Mouse (Mus musculus) MEL (cell line): ENCODE measurements at regions not wholly inside any gene's neighbourhood (a gene's known extent, or its start where the extent isn't known, plus 50 kb on each side); places are given as distances from the start of the nearest gene placed in this dataset.

Experiments used
- DNase-seq: peaks from one replicate; pipeline ENCODE4 v3.0.0; 2011; ENCODE audit warnings: low read depth, low spot score
- H3K27ac ChIP-seq: 2 replicates; pipeline ENCODE4 v1.5.1; 2012; ENCODE audit warnings: low read depth, mild to moderate bottlenecking, control low read depth, low read length, moderate library complexity; ENCODE audit not compliant: control insufficient read depth
- H3K27me3 ChIP-seq, 2 experiments: fragments of 150-350 bp in 1 of 2; sonication (generic) in 1 of 2; 2 replicates each; pipeline ENCODE4 v1.6.1; 2012; ENCODE audit warnings: low read length in 2 of 2, mild to moderate bottlenecking in 2 of 2, improper control_type of control experiment in 1 of 2, moderate library complexity in 1 of 2; ENCODE audit not compliant: insufficient read depth in 2 of 2, control insufficient read depth in 1 of 2
- H3K36me3 ChIP-seq, 2 experiments: 2 replicates each; pipeline ENCODE4 v1.6.1; 2012 to 2014; ENCODE audit warnings: low read length in 2 of 2, improper control_type of control experiment in 1 of 2, inconsistent platforms in 1 of 2, mild to moderate bottlenecking in 1 of 2; ENCODE audit not compliant: insufficient read depth in 2 of 2, control insufficient read depth in 1 of 2
- H3K4me1 ChIP-seq, 2 experiments: fragments of 150-350 bp in 1 of 2; sonication (generic) in 1 of 2; 2 replicates each; pipeline ENCODE4 v1.6.1; 2012; ENCODE audit warnings: low read length in 2 of 2, improper control_type of control experiment in 1 of 2, mild to moderate bottlenecking in 1 of 2; ENCODE audit not compliant: insufficient read depth in 2 of 2, control insufficient read depth in 1 of 2
- H3K4me3 ChIP-seq, 2 experiments: fragments of 150-350 bp in 1 of 2; sonication (generic) in 1 of 2; 2 replicates each; pipeline ENCODE4 v1.5.1; 2012; ENCODE audit warnings: low read depth in 2 of 2, low read length in 2 of 2, mild to moderate bottlenecking in 2 of 2, moderate library complexity in 2 of 2, control low read depth in 1 of 2, improper control_type of control experiment in 1 of 2; ENCODE audit not compliant: control insufficient read depth in 1 of 2, insufficient read depth in 1 of 2
- H3K79me2 ChIP-seq: 2 replicates; pipeline ENCODE4 v1.6.1; 2012; ENCODE audit warnings: mild to moderate bottlenecking, low read length, moderate library complexity; ENCODE audit not compliant: control insufficient read depth, poor library complexity, insufficient read depth
- H3K9ac ChIP-seq: 2 replicates; pipeline ENCODE4 v1.6.1; 2012; ENCODE audit warnings: low read depth, mild to moderate bottlenecking, control low read depth, low read length, moderate library complexity; ENCODE audit not compliant: control insufficient read depth, poor library complexity, severe bottlenecking
- H3K9me3 ChIP-seq: fragments of 150-350 bp; sonication (generic); replicated peaks from 2 replicates; pipeline ENCODE4 v1.6.1; 2012; ENCODE audit warnings: mild to moderate bottlenecking, low read length, improper control_type of control experiment, moderate library complexity; ENCODE audit not compliant: insufficient read depth
- BHLHE40 ChIP-seq: IDR thresholded peaks from 2 replicates; pipeline ENCODE4 v1.6.1; 2012; ENCODE audit warnings: low read depth, mild to moderate bottlenecking, inconsistent platforms, low read length, improper control_type of control experiment, borderline replicate concordance
- CHD1 ChIP-seq: IDR thresholded peaks from 2 replicates; pipeline ENCODE4 v1.6.1; 2012; ENCODE audit warnings: low read depth, mild to moderate bottlenecking, inconsistent platforms, low read length, improper control_type of control experiment
- CHD2 ChIP-seq: IDR thresholded peaks from 2 replicates; pipeline ENCODE4 v1.6.1; 2011; ENCODE audit warnings: low read length, improper control_type of control experiment
- ELF1 ChIP-seq: IDR thresholded peaks from 2 replicates; pipeline ENCODE4 v1.6.1; 2014; ENCODE audit warnings: low read depth, mild to moderate bottlenecking, inconsistent platforms, low read length, improper control_type of control experiment, moderate library complexity
- GABPA ChIP-seq: IDR thresholded peaks from 2 replicates; pipeline ENCODE4 v1.6.1; 2012; ENCODE audit warnings: low read depth, mild to moderate bottlenecking, inconsistent platforms, low read length, improper control_type of control experiment, moderate library complexity
- GATA1 ChIP-seq: IDR thresholded peaks from 2 replicates; pipeline ENCODE4 v1.6.1; 2011; ENCODE audit warnings: low read depth, low read length, improper control_type of control experiment
- HCFC1 ChIP-seq: IDR thresholded peaks from 2 replicates; pipeline ENCODE4 v1.6.1; 2012; ENCODE audit warnings: low read depth, mild to moderate bottlenecking, inconsistent platforms, low read length, improper control_type of control experiment, moderate library complexity
- KAT2A ChIP-seq: conservative IDR thresholded peaks from 2 replicates; pipeline ENCODE4 v1.6.1; 2012; ENCODE audit warnings: low read depth, low read length, improper control_type of control experiment, inconsistent platforms
- MAFK ChIP-seq: IDR thresholded peaks from 2 replicates; pipeline ENCODE4 v1.6.1; 2011; ENCODE audit warnings: low read depth, mild to moderate bottlenecking, low read length, improper control_type of control experiment, borderline replicate concordance
- MAX ChIP-seq: IDR thresholded peaks from 2 replicates; pipeline ENCODE4 v1.6.1; 2011; ENCODE audit warnings: low read length, improper control_type of control experiment
- MAZ ChIP-seq: IDR thresholded peaks from 2 replicates; pipeline ENCODE4 v1.6.1; 2012; ENCODE audit warnings: low read depth, mild to moderate bottlenecking, inconsistent platforms, low read length, improper control_type of control experiment
- MEF2A ChIP-seq: IDR thresholded peaks from 2 replicates; pipeline ENCODE4 v1.6.1; 2014; ENCODE audit warnings: low read depth, mild to moderate bottlenecking, inconsistent platforms, low read length, improper control_type of control experiment; ENCODE audit not compliant: poor library complexity, insufficient replicate concordance, severe bottlenecking; ENCODE audit errors: extremely low read depth
- NELFE ChIP-seq: IDR thresholded peaks from 2 replicates; pipeline ENCODE4 v1.6.1; 2011; ENCODE audit warnings: low read depth, low read length, improper control_type of control experiment
- POLR2AphosphoS2 ChIP-seq: IDR thresholded peaks from 2 replicates; pipeline ENCODE4 v1.6.1; 2011; ENCODE audit warnings: low read length, improper control_type of control experiment
- RAD21 ChIP-seq: IDR thresholded peaks from 2 replicates; pipeline ENCODE4 v1.6.1; 2011; ENCODE audit warnings: mild to moderate bottlenecking, low read depth, low read length, improper control_type of control experiment
- RCOR1 ChIP-seq: IDR thresholded peaks from 2 replicates; pipeline ENCODE4 v1.6.1; 2012; ENCODE audit warnings: low read depth, mild to moderate bottlenecking, inconsistent platforms, low read length, improper control_type of control experiment
- SIN3A ChIP-seq: IDR thresholded peaks from 2 replicates; pipeline ENCODE4 v1.6.1; 2012; ENCODE audit warnings: low read length, improper control_type of control experiment, inconsistent platforms
- TBP ChIP-seq: IDR thresholded peaks from 2 replicates; pipeline ENCODE4 v1.8.0; 2011; ENCODE audit warnings: low read depth, low read length, improper control_type of control experiment
- UBTF ChIP-seq: IDR thresholded peaks from 2 replicates; pipeline ENCODE4 v1.6.1; 2012; ENCODE audit warnings: low read depth, mild to moderate bottlenecking, inconsistent platforms, low read length, improper control_type of control experiment, moderate library complexity, borderline replicate concordance; ENCODE audit not compliant: insufficient read depth
- USF1 ChIP-seq: IDR thresholded peaks from 2 replicates; pipeline ENCODE4 v1.6.1; 2014; ENCODE audit warnings: low read depth, mild to moderate bottlenecking, inconsistent platforms, low read length, improper control_type of control experiment, moderate library complexity
- USF2 ChIP-seq, 2 experiments: IDR thresholded peaks; 2 replicates each; pipeline ENCODE4 v1.6.1; 2011 to 2012; ENCODE audit warnings: improper control_type of control experiment in 2 of 2, low read length in 2 of 2, borderline replicate concordance in 1 of 2, inconsistent platforms in 1 of 2, low read depth in 1 of 2, mild to moderate bottlenecking in 1 of 2; ENCODE audit not compliant: insufficient read depth in 1 of 2
- ZC3H11A ChIP-seq: IDR thresholded peaks from 2 replicates; pipeline ENCODE4 v1.6.1; 2012; ENCODE audit warnings: low read depth, mild to moderate bottlenecking, inconsistent platforms, low read length, improper control_type of control experiment
- ZMIZ1 ChIP-seq: IDR thresholded peaks from 2 replicates; pipeline ENCODE4 v1.6.1; 2012; ENCODE audit warnings: low read depth, mild to moderate bottlenecking, inconsistent platforms, low read length, improper control_type of control experiment, moderate library complexity
- ZNF384 ChIP-seq: IDR thresholded peaks from 2 replicates; pipeline ENCODE4 v1.6.1; 2012; ENCODE audit warnings: low read depth, mild to moderate bottlenecking, inconsistent platforms, low read length, improper control_type of control experiment

DNA sequence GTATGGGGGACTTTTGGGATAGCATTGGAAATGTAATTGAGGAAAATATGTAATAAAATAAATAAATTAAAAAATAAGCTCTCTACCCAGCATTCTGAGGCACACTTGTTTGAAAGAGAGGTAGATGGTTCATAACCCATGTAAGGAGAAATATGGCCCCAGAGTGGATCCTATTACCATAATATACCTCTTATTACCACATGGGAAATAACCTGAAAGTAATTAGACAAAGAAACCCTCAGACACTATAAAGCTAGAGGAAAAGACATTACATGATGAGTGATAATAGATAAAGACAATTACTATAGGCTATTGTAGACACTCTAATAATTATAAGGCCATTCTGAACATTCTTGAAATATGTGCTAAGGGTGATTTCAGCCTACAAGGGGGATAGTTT is 2444.8 kb upstream of the Gm12353 start:
- H3K36me3 ChIP-seq, result no peaks in the 10 kb centered on the region
- H3K79me2 ChIP-seq, result no peaks in the 10 kb centered on the region
- H3K4me1 ChIP-seq, result no peaks in the 10 kb centered on the region
- no peak for TF ChIP-seq MAFK
- no peak overlapping the region for H3K9ac ChIP-seq
- H3K9me3 ChIP-seq, result no peaks in the 10 kb centered on the region
- no peak overlapping the region for H3K27ac ChIP-seq
- no peak overlapping the region for H3K4me3 ChIP-seq
- H3K27me3 ChIP-seq, result no peaks in the 10 kb centered on the region
- no peak for DNase-seq

DNA sequence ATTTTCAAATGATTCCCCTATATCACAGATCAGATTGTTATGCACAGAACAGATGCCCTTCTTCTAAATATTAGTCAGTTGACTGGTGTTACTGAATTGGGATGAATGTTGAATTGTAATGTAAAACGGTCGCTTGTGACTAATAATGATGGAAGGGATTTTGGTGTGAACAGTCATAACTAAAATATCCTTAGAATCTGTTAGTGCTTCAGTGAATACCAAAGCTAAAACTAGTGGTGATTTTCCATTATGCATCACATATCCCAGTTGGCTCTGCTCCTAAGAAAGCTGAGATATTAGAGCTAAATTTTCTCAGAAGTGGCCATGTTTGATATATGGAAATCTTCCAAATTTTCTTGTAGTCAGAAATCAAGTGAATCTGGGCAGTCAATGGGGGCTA is 2441.7 kb upstream of the Gm12353 start:
- DNase-seq, result no peak
- H3K4me3 ChIP-seq, result no peak overlapping the region
- H3K9me3 ChIP-seq, result no peaks in the 10 kb centered on the region
- H3K27ac ChIP-seq, result no peak overlapping the region
- H3K79me2 ChIP-seq, result no peaks in the 10 kb centered on the region
- H3K27me3 ChIP-seq, result no peaks in the 10 kb centered on the region
- no peak overlapping the region for H3K9ac ChIP-seq
- no peaks in the 10 kb centered on the region for H3K4me1 ChIP-seq
- H3K36me3 ChIP-seq, result no peaks in the 10 kb centered on the region
- TF ChIP-seq NELFE (no peak), MAX (no peak), RCOR1 (no peak), HCFC1 (no peak), MAZ (no peak), TBP (no peak), POLR2AphosphoS2 (no peak), ZC3H11A (no peak), MEF2A (no peak), ZMIZ1 (no peak), ELF1 (no peak), ZNF384 (no peak), USF2 (IDR thresholded peaks at IDR 0.05; ENCODE audit: borderline replicate concordance in 1 of 2, insufficient read depth in 1 of 2, low read depth in 1 of 2, low read length in 2 of 2) (no peak)

DNA sequence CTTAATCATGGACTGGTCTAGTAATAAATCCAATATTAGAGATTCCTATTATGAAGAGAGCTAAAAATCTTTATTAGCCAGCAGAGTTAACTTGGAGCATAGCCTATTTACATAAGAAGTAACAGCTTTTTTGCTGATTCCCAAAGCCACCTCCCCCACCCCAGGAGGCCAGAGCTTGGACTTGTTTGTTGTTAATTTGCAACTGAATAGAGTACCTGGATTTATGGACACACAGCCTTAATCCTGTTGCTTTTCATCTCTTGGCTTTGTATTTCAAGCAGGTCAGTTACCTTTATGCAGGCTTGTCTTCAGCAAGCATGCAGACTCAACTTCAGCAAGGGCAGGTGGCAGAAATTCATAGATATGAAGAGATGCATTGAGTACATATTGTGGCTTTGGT is 2396.5 kb upstream of the Gm12353 start:
- no peak for DNase-seq
- no peak overlapping the region for H3K27ac ChIP-seq
- H3K9ac ChIP-seq, result no peak overlapping the region
- H3K27me3 ChIP-seq, result no peaks in the 10 kb centered on the region
- no peaks in the 10 kb centered on the region for H3K36me3 ChIP-seq
- no peaks in the 10 kb centered on the region for H3K4me1 ChIP-seq
- TF ChIP-seq CHD1 (no peak), BHLHE40 (no peak), UBTF (no peak), GABPA (no peak), CHD2 (no peak), ZMIZ1 (no peak), RAD21 (no peak), GATA1 (no peak), SIN3A (no peak), USF1 (no peak), MAZ (no peak), KAT2A (no peak)
- H3K4me3 ChIP-seq, result no peak overlapping the region
- H3K79me2 ChIP-seq, result no peaks in the 10 kb centered on the region
- no peaks in the 10 kb centered on the region for H3K9me3 ChIP-seq
